Mouse (Mus musculus) lung, embryonic 16.5 days (tissue): Measurements from ENCODE around the gene Clnk. TPM values are rescaled to one million over a fixed set of nuclear protein-coding genes. Genes with fewer than 3 reads are reported as not detected.
A peak's percentile ranks its signal among the peaks of the same experiment; 100 is the strongest.

Experiments
- ATAC-seq: fragments of 200-750 bp; cut with Nextera tagmentation; 2 replicates; pipeline ENCODE4 v1.8.0; 2017; ENCODE audit warnings: low read depth, mild to moderate bottlenecking, moderate library complexity
- H3K27ac ChIP-seq: fragments of 300-500 bp; sonication (generic); 2 replicates; pipeline ENCODE4 v1.5.1; 2014; ENCODE audit warnings: mild to moderate bottlenecking, control low read depth, low read length
- H3K27me3 ChIP-seq: fragments of 300-500 bp; sonication (generic); 2 replicates; pipeline ENCODE4 v1.6.1; 2014; ENCODE audit warnings: low read depth, low read length, mixed read lengths; ENCODE audit not compliant: control insufficient read depth, insufficient read depth
- H3K36me3 ChIP-seq: fragments of 300-500 bp; sonication (generic); 2 replicates; pipeline ENCODE4 v1.6.1; 2014; ENCODE audit warnings: low read length; ENCODE audit not compliant: control insufficient read depth, insufficient read depth
- H3K4me1 ChIP-seq: fragments of 300-500 bp; sonication (generic); replicated peaks from 2 replicates; pipeline ENCODE4 v1.6.1; 2014; ENCODE audit warnings: low read length, mixed read lengths; ENCODE audit not compliant: control insufficient read depth, insufficient read depth
- H3K4me2 ChIP-seq: fragments of 300-500 bp; sonication (generic); 2 replicates; pipeline ENCODE4 v1.6.1; 2014; ENCODE audit warnings: low read depth, low read length, control low read depth
- H3K4me3 ChIP-seq: fragments of 300-500 bp; sonication (generic); 2 replicates; pipeline ENCODE4 v1.5.1; 2014; ENCODE audit warnings: mild to moderate bottlenecking, low read length, control low read depth
- H3K9ac ChIP-seq: fragments of 300-500 bp; sonication (generic); 2 replicates; pipeline ENCODE4 v1.6.1; 2014; ENCODE audit warnings: low read length, control low read depth
- H3K9me3 ChIP-seq: fragments of 300-500 bp; sonication (generic); 2 replicates; pipeline ENCODE4 v1.6.1; 2016; ENCODE audit warnings: low read length; ENCODE audit not compliant: control insufficient read depth
- WGBS: fragments of 180-500 bp; shearing (Covaris S2); extraction: QIAGEN DNeasy Blood & Tissue Kit; methylation state at CpG from one replicate; pipeline ENCODE4 v1.1.7; 2014; 5-methylcytosine and 5-hydroxymethylcytosine counted together
- polyA plus RNA-seq: library from polyadenylated mRNA; unstranded; fragments of >200 nt; fragmentation: Nextera tagmentation; extraction: Ambion mirVana; gene quantifications from 2 replicates; pipeline ENCODE4 v1.2.1, GENCODE M21; 2015

Gene Clnk
- polyA plus RNA-seq, 1 experiment from 2014 or later, result not detected

- Histone ChIP-seq H3K27ac (no peak overlapping the region), H3K36me3 (no peaks in the 10 kb centered on the region)
- no peak for ATAC-seq
Measured at GRCm38 (mm10) chr5:38881416-38881727, 4.8 kb upstream of the Clnk start.

GRCm38 (mm10) chr5:38879989-38880706 lies 3.5 kb upstream of the Clnk start:
- Histone ChIP-seq H3K27me3 (no peaks in the 10 kb centered on the region), H3K4me1 (peaks cover 9% of the 10 kb centered on the region), H3K9me3 (no peaks in the 10 kb centered on the region), H3K27ac (no peak overlapping the region), H3K4me2 (no peak overlapping the region), H3K36me3 (no peaks in the 10 kb centered on the region), H3K4me3 (no peak overlapping the region), H3K9ac (no peak overlapping the region)
- ATAC-seq, result no peak
- WGBS, result 15% methylated on average over 11 of the region's 11 CpGs

More at GRCm38 (mm10) chr5:38881416-38881727, 4.8 kb upstream of the Clnk start:
- Histone ChIP-seq H3K4me2 (no peak overlapping the region), H3K4me1 (peaks cover 9% of the 10 kb centered on the region), H3K9me3 (no peaks in the 10 kb centered on the region), H3K4me3 (no peak overlapping the region), H3K27me3 (no peaks in the 10 kb centered on the region), H3K9ac (no peak overlapping the region)
- WGBS, result 44% methylated on average over 1 of the region's 1 CpGs

- Histone ChIP-seq H3K9ac (no peak overlapping the region), H3K27me3 (no peaks in the 10 kb centered on the region), H3K4me1 (no peaks in the 10 kb centered on the region), H3K4me3 (no peak overlapping the region), H3K36me3 (no peaks in the 10 kb centered on the region), H3K9me3 (no peaks in the 10 kb centered on the region), H3K27ac (no peak overlapping the region), H3K4me2 (no peak overlapping the region)
- 48% methylated on average over 3 of the region's 3 CpGs for WGBS
- ATAC-seq, result no peak
Measured at GRCm38 (mm10) chr5:38875403-38875802, 1.2 kb downstream of the Clnk start.

GRCm38 (mm10) chr5:38874931-38875330 lies 1.7 kb downstream of the Clnk start:
- 25% methylated on average over 1 of the region's 1 CpGs for WGBS
- no peaks in the 10 kb centered on the region for H3K9me3 ChIP-seq
- no peaks in the 10 kb centered on the region for H3K27me3 ChIP-seq
- H3K36me3 ChIP-seq, result no peaks in the 10 kb centered on the region
- no peaks in the 10 kb centered on the region for H3K4me1 ChIP-seq
- no peak overlapping the region for H3K9ac ChIP-seq
- no peak overlapping the region for H3K4me2 ChIP-seq
- no peak for ATAC-seq
- H3K4me3 ChIP-seq, result no peak overlapping the region
- no peak overlapping the region for H3K27ac ChIP-seq

- Histone ChIP-seq H3K4me3 (no peak overlapping the region), H3K4me2 (no peak overlapping the region), H3K36me3 (no peaks in the 10 kb centered on the region), H3K27me3 (no peaks in the 10 kb centered on the region), H3K9me3 (no peaks in the 10 kb centered on the region), H3K9ac (no peak overlapping the region), H3K27ac (no peak overlapping the region), H3K4me1 (no peaks in the 10 kb centered on the region)
- WGBS, result 86% methylated on average over 3 of the region's 3 CpGs
- ATAC-seq, result no peak
Measured at GRCm38 (mm10) chr5:38872906-38873305, 3.7 kb downstream of the Clnk start.

GRCm38 (mm10) chr5:38871591-38871990 lies 5.0 kb downstream of the Clnk start:
- no peak overlapping the region for H3K27ac ChIP-seq
- no peaks in the 10 kb centered on the region for H3K9me3 ChIP-seq
- no peak for ATAC-seq
- no peak overlapping the region for H3K4me2 ChIP-seq
- H3K27me3 ChIP-seq, result no peaks in the 10 kb centered on the region
- H3K4me3 ChIP-seq, result no peak overlapping the region
- H3K4me1 ChIP-seq, result no peaks in the 10 kb centered on the region
- no peaks in the 10 kb centered on the region for H3K36me3 ChIP-seq
- WGBS, result 80% methylated on average over 2 of the region's 2 CpGs
- no peak overlapping the region for H3K9ac ChIP-seq

- H3K9ac ChIP-seq, result no peak overlapping the region
- no peaks in the 10 kb centered on the region for H3K36me3 ChIP-seq
- H3K4me3 ChIP-seq, result no peak overlapping the region
- no peak overlapping the region for H3K4me2 ChIP-seq
- H3K4me1 ChIP-seq, result no peaks in the 10 kb centered on the region
- 63% methylated on average over 12 of the region's 12 CpGs for WGBS
- no peaks in the 10 kb centered on the region for H3K9me3 ChIP-seq
- no peaks in the 10 kb centered on the region for H3K27me3 ChIP-seq
- ATAC-seq, result no peak
- no peak overlapping the region for H3K27ac ChIP-seq
Measured at GRCm38 (mm10) chr5:38870485-38870884, 6.1 kb downstream of the Clnk start.

GRCm38 (mm10) chr5:38869976-38870375 lies 6.6 kb downstream of the Clnk start:
- 0 out of 2 replicates have a peak, but pooled peaks have one; percentile 43 for ATAC-seq
- H3K27ac ChIP-seq, result no peak overlapping the region
- H3K4me1 ChIP-seq, result no peaks in the 10 kb centered on the region
- no peaks in the 10 kb centered on the region for H3K36me3 ChIP-seq
- WGBS, result 53% methylated on average over 9 of the region's 9 CpGs
- H3K4me3 ChIP-seq, result no peak overlapping the region
- no peaks in the 10 kb centered on the region for H3K9me3 ChIP-seq
- H3K9ac ChIP-seq, result no peak overlapping the region
- H3K27me3 ChIP-seq, result no peaks in the 10 kb centered on the region
- no peak overlapping the region for H3K4me2 ChIP-seq

- 56% methylated on average over 6 of the region's 6 CpGs for WGBS
Measured at GRCm38 (mm10) chr5:38864624-38865023, 12.0 kb downstream of the Clnk start.

GRCm38 (mm10) chr5:38863029-38863428 lies 13.6 kb downstream of the Clnk start:
- Histone ChIP-seq H3K36me3 (no peaks in the 10 kb centered on the region), H3K27me3 (no peaks in the 10 kb centered on the region), H3K4me3 (no peak overlapping the region), H3K27ac (no peak overlapping the region), H3K4me1 (no peaks in the 10 kb centered on the region), H3K4me2 (no peak overlapping the region), H3K9ac (no peak overlapping the region), H3K9me3 (no peaks in the 10 kb centered on the region)
- ATAC-seq, result no peak
- 46% methylated on average over 3 of the region's 3 CpGs for WGBS

More at GRCm38 (mm10) chr5:38864624-38865023, 12.0 kb downstream of the Clnk start:
- no peak overlapping the region for H3K27ac ChIP-seq
- ATAC-seq, result no peak
- no peaks in the 10 kb centered on the region for H3K36me3 ChIP-seq
- no peak overlapping the region for H3K9ac ChIP-seq
- no peaks in the 10 kb centered on the region for H3K4me1 ChIP-seq
- H3K4me3 ChIP-seq, result no peak overlapping the region
- H3K27me3 ChIP-seq, result no peaks in the 10 kb centered on the region
- no peaks in the 10 kb centered on the region for H3K9me3 ChIP-seq
- H3K4me2 ChIP-seq, result no peak overlapping the region
